Mouse (Mus musculus): ENCODE measurements around the gene Spata2. TPM values are rescaled to one million over a fixed set of nuclear protein-coding genes. Genes with fewer than 3 reads are reported as not detected.

Spata2 gene
- polyA plus RNA-seq (2012; rRNA removed): 14.8 and 15.5 TPM in 2 replicates

DNA sequence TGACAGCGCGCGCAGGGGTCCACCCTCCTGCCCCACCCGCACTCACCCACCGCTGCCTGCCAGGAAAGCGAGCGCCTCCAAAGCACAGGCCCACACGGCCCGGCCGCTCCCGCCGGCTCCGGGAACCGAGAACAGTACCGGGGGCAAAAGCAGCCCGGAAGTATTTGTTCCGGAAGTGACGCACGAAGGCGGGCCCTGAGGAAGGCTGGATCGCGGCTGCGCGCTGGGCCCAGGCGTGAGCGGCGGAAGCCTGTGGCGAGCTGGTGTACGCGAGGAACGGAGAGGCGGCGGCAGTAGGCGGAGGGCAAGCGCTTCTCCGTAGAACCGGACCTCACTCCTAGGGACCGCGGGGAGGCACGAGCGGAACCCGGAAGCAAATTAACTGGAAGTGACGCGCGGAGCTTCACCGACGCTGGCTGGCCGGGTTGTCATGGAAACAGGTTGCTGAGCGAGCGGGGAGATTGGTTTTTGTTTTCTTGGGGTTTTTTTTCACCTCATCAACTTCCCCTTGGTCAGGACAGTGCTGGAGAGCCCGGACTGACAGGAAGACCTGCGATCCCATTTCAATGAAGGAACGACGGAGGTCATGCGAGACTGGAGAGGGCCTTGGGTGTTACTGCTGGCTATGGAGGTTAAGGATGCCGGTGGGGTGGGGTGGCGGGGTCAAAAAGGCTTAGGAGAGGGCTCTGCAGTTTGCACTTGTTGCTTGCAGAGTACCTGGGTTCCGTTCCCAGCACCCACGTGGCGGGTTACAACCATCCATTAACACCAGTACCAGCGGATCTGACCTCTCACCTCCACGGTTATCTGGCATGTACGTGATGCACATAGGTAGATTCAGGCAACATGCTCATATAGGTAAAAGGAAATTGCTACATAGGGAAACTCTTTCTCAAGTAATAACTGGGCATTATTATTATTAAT, at the start of gene Spata2:
Gene Spata2, minus strand, starts transcription at position 175 of the 924 bp plus-strand sequence.

DNA sequence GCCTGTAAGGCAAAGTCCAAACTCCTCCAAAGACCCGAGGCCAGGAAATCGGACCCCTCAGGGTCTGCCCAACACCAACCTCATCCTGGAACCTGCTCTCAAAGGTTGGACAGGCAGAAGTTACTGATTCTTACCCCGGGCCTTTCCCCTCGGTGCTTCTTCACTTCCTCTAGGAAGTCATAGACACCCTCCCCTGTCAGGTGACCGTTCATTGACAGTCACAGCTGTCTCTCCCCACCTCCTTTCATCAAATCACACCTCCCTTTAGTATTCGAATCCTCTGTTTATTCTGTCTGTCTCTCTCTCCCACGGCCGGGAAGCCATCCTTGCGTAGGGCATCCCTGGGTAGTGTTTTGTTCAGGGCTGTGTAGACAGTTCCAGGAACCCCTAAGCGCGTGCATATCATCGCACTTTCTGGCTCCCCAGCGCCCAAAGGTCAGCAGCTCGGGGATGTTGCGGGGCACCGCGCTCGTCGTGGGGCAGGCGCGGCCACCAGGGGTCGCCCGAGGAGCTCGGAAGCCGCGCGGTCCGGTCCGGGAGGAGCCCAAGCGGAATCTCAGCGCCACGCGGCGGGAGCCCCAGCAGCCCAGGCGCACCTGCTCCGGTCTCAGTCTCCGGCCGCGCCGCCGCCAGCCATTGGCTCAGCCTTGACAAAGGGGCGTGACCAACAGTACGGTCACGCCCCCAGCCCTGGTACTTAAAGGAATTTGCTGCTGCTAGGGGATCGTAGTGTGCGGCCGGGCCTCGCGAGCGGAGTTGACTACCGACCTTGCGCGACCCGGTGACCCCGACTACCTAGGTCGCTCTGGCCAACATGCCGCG, 45.0 kb upstream of the Spata2 start, which contains the start of gene Snai1:
Gene Snai1, plus strand, starts transcription at position 720 of the 822 bp plus-strand sequence.

DNA sequence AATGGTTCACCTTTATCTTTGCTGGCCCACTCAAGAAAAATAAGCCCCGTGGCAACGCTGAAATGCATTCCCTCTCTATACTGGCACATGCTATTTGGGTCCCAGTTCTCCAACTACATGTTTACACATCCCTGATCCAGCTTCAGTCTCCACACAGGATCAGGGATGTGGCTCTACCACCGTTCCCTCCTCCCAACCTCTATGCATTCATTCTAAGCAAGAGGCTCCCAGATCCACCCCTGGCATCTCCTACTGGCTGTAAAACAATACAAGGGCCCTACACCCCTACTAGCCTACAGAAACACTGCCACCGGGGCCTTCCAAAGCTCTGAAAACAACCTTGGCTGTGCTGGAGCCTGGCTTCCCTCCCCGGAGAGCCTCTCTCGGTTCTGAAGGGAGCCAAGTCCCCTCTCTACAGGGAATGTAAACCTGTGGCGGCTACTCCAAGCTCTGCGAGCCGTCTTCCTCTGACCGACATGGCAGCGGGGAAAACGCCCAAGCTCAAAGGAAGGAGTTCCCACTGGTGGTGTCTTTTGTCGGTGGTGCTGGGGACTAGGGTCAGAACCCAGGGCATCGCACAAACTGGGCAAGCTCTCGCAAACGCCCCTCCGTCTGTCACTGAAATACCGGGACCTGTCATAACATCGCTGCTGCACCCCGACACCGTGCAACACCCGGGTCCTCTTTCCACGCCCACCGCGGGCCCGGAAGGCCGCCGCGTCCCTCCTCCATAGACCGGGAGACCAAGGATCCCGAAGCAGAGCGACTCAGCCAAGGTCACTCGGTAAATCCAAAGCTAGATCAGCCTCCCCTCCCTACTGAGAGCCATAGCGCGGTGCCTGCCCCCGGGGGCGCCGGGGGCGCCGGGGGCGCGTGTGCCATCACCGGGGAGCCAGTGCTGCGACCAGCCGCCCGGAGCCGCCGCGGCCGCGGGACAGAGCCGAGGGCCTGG, 654 bp downstream of the Spata2 start, which contains the start of gene Rnf114:
Gene Rnf114, plus strand, starts transcription at position 889 of the 952 bp plus-strand sequence.

Other genes starting within 250 kb of the Spata2 start
- gene B4galt5, start 143.7 kb downstream of the Spata2 start, polyA plus RNA-seq (2012; rRNA removed): 3.5 and 4.7 TPM in 2 replicates
- gene Slc9a8, start 71.2 kb downstream of the Spata2 start, polyA plus RNA-seq (2012; rRNA removed): 18.0 and 21.4 TPM in 2 replicates
- 32.3 and 33.0 TPM in 2 replicates for gene Rnf114, start 242 bp downstream of the Spata2 start, polyA plus RNA-seq (2012; rRNA removed)
- gene Snai1, start 45.3 kb upstream of the Spata2 start, polyA plus RNA-seq (2012; rRNA removed): 14.6 and 19.5 TPM in 2 replicates
- 102 and 137 TPM in 2 replicates for gene Ube2v1, start 139.2 kb upstream of the Spata2 start, polyA plus RNA-seq (2012; rRNA removed)
- gene Gm20431, start 168.6 kb upstream of the Spata2 start, polyA plus RNA-seq (2012; rRNA removed): 27.4 TPM in 1 of 2 replicates, not detected in the other
- gene Cebpb, start 196.0 kb upstream of the Spata2 start, polyA plus RNA-seq (2012; rRNA removed): 157 and 492 TPM in 2 replicates
- gene Tmem189, start 196.9 kb upstream of the Spata2 start, polyA plus RNA-seq (2012; rRNA removed): 259 and 328 TPM in 2 replicates